Mouse (Mus musculus) ES-Bruce4 (cell line): Measurements from ENCODE around the gene Batf. TPM values are rescaled to one million over a fixed set of nuclear protein-coding genes. Genes with fewer than 3 reads are reported as not detected.
"Not testable (repeated sequence)": the region's sequence is repeated elsewhere in the genome, so short reads cannot be mapped to it uniquely, and the experiment has no call there.

Source experiments
- H3K27ac ChIP-seq: 2 replicates; pipeline ENCODE4 v1.5.1; 2012; ENCODE audit warnings: low read length, inconsistent platforms; ENCODE audit not compliant: insufficient read depth
- H3K27me3 ChIP-seq: 2 replicates; pipeline ENCODE4 v1.6.1; 2012; ENCODE audit warnings: mild to moderate bottlenecking, low read length, inconsistent platforms; ENCODE audit not compliant: control insufficient read depth, poor library complexity, insufficient read depth, severe bottlenecking
- H3K36me3 ChIP-seq: 2 replicates; pipeline ENCODE4 v1.6.1; 2012; ENCODE audit warnings: inconsistent platforms, mild to moderate bottlenecking, low read length, moderate library complexity; ENCODE audit not compliant: control insufficient read depth, poor library complexity, insufficient read depth, severe bottlenecking
- H3K4me1 ChIP-seq: one replicate; pipeline ENCODE4 v1.8.1; 2011; ENCODE audit warnings: low read length; ENCODE audit not compliant: control insufficient read depth, insufficient read depth
- H3K4me3 ChIP-seq: 2 replicates; pipeline ENCODE4 v1.5.1; 2011; ENCODE audit warnings: low read depth, mild to moderate bottlenecking, low read length
- H3K9ac ChIP-seq: 2 replicates; pipeline ENCODE4 v1.6.1; 2012; ENCODE audit warnings: low read depth, mild to moderate bottlenecking, inconsistent platforms; ENCODE audit not compliant: poor library complexity, severe bottlenecking
- H3K9me3 ChIP-seq: replicated peaks from 2 replicates; pipeline ENCODE4 v1.6.1; 2012; ENCODE audit warnings: mild to moderate bottlenecking, low read length, inconsistent platforms; ENCODE audit not compliant: control insufficient read depth, poor library complexity, insufficient read depth, severe bottlenecking
- CTCF ChIP-seq: IDR thresholded peaks from one replicate; pipeline ENCODE4 v1.8.1; 2011; ENCODE audit warnings: low read depth, low read length
- EP300 ChIP-seq: IDR thresholded peaks from 2 replicates; pipeline ENCODE4 v1.6.1; 2011; ENCODE audit warnings: low read depth, low read length; ENCODE audit not compliant: insufficient read depth
- POLR2A ChIP-seq: IDR thresholded peaks from one replicate; pipeline ENCODE4 v1.8.1; 2011; ENCODE audit warnings: low read length; ENCODE audit not compliant: insufficient read depth
- polyA plus RNA-seq: library from polyadenylated mRNA; stranded (reverse); fragments of >200 nt; gene quantifications from 2 replicates; pipeline ENCODE4 v1.2.4, GENCODE M21; 2011; ENCODE audit warnings: low read depth; ENCODE audit not compliant: missing spikeins, insufficient read depth, insufficient read length

Batf gene
- polyA plus RNA-seq, 1 experiment: 0.64 TPM

DNA sequence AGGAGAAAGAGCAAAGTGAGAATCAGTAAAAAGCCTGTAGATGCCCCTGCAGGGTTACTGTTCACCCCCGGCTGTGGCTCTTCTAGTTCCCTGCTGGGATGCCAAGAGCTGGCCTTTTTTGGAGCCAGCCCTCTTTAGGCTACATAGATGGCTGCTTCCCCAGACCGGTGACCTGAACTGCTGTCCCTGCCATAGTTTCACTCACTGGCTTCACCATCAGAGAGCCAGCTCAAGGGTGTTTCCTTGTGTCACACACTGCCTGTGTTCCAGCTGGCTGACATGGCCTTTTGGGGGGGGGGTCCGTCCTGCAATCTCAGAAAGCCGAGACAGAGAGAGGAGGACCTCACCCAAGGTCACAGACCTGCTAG is 44.9 kb upstream of the Batf start:
- Histone ChIP-seq H3K36me3 (no peaks in the 10 kb centered on the region), H3K4me1 (peaks cover 5% of the 10 kb centered on the region), H3K27me3 (no peaks in the 10 kb centered on the region), H3K4me3 (no peak overlapping the region), H3K9me3 (no peaks in the 10 kb centered on the region), H3K27ac (no peak overlapping the region), H3K9ac (no peak overlapping the region)
- TF ChIP-seq CTCF (no peak), POLR2A (no peak)

GRCm38 (mm10) chr12:85643735-85644134 is 42.7 kb upstream of the Batf start:
- Histone ChIP-seq H3K4me3 (no peak overlapping the region), H3K4me1 (peaks cover 5% of the 10 kb centered on the region), H3K36me3 (no peaks in the 10 kb centered on the region), H3K27ac (no peak overlapping the region), H3K9me3 (no peaks in the 10 kb centered on the region), H3K9ac (no peak overlapping the region), H3K27me3 (no peaks in the 10 kb centered on the region)
- no peak for TF ChIP-seq POLR2A
- TF ChIP-seq CTCF: no peak
- no peak for TF ChIP-seq EP300

GRCm38 (mm10) chr12:85645664-85646063 is 40.8 kb upstream of the Batf start:
- Histone ChIP-seq H3K4me3 (no peak overlapping the region), H3K27me3 (no peaks in the 10 kb centered on the region), H3K4me1 (peaks cover 5% of the 10 kb centered on the region), H3K9me3 (no peaks in the 10 kb centered on the region), H3K36me3 (no peaks in the 10 kb centered on the region), H3K9ac (no peak overlapping the region), H3K27ac (no peak overlapping the region)
- TF ChIP-seq CTCF (peak; percentile 67), POLR2A (no peak)

DNA sequence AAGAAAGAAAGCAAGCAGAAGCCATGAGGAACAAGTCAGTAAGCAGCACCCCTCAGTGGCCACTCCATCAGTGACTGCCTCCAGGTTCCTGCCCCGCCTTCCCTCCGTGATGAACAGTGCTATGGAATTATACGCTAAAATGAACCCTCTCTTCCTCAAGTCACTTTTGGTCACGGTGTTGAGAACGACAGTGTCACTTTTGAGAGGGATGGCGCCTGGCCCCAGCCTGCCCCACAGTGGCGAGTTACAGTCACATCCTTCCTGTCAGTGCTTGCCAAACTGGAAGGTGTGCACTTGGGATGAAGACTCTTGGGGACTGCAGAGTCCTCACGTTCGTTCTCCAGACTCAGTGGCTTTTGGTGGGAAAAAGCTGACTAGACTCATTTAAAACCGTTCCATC is 39.1 kb upstream of the Batf start:
- Histone ChIP-seq H3K27ac (no peak overlapping the region), H3K4me3 (no peak overlapping the region), H3K9me3 (peaks cover 7% of the 10 kb centered on the region; the same call in 1 of the 2 replicates), H3K27me3 (no peaks in the 10 kb centered on the region), H3K4me1 (peaks cover 5% of the 10 kb centered on the region), H3K9ac (no peak overlapping the region), H3K36me3 (no peaks in the 10 kb centered on the region)
- TF ChIP-seq CTCF (peak; percentile 68), POLR2A (no peak), EP300 (no peak)

DNA sequence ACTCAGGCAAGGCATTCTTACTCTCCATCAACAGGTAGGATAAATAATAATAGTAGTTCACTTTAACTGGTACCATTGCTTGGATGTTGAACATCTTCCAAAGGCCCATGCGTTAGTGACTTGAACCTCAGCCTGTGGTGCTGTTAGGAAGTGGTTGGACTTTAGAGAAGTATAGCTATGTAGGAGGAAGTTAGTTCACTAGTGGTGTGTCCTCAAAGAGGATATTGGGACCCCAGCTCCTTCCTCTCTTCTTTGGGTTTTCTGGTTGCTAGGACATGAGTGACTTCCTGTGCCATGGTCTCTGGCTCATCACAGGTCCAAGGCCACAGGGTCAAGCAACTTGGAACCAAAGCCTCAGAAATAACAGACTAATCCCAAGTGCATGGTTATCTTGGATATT is 38.5 kb upstream of the Batf start:
- peaks cover 7% of the 10 kb centered on the region; the same call in 1 of the 2 replicates for H3K9me3 ChIP-seq
- no peaks in the 10 kb centered on the region for H3K27me3 ChIP-seq
- H3K4me3 ChIP-seq: no peak overlapping the region
- peaks cover 5% of the 10 kb centered on the region for H3K4me1 ChIP-seq
- no peak overlapping the region for H3K27ac ChIP-seq
- no peak overlapping the region for H3K9ac ChIP-seq
- H3K36me3 ChIP-seq: no peaks in the 10 kb centered on the region
- TF ChIP-seq POLR2A (no peak), CTCF (no peak)

DNA sequence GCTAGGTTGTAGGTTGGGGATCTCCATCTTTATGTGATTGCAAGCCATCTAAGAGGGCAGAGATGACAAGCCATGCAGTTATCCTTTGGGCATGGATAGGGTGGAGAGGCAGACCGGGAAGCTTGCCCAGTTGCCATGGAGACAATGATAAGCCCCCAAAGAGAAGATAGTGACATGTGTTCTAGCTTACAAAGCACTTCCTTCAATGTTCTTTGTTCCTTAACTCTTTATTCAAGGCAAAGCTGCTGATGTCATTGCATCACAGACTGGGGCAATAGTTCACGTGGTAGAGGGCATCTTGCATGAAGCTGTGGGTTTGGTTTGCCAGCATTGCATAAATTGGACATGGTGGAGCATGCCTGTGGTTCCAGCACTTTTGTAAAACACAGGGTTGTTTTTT is 27.1 kb upstream of the Batf start:
- no peak overlapping the region for H3K27ac ChIP-seq
- no peaks in the 10 kb centered on the region for H3K9me3 ChIP-seq
- TF ChIP-seq EP300: no peak
- no peak for TF ChIP-seq POLR2A
- no peak for TF ChIP-seq CTCF
- H3K4me3 ChIP-seq: no peak overlapping the region
- no peaks in the 10 kb centered on the region for H3K27me3 ChIP-seq
- no peak overlapping the region for H3K9ac ChIP-seq
- no peaks in the 10 kb centered on the region for H3K4me1 ChIP-seq
- H3K36me3 ChIP-seq: no peaks in the 10 kb centered on the region

GRCm38 (mm10) chr12:85660855-85661254 is 25.6 kb upstream of the Batf start:
- TF ChIP-seq POLR2A (no peak), EP300 (no peak), CTCF (no peak)
- Histone ChIP-seq H3K4me3 (no peak overlapping the region), H3K36me3 (no peaks in the 10 kb centered on the region), H3K4me1 (no peaks in the 10 kb centered on the region), H3K27me3 (no peaks in the 10 kb centered on the region), H3K27ac (no peak overlapping the region), H3K9me3 (no peaks in the 10 kb centered on the region), H3K9ac (no peak overlapping the region)

DNA sequence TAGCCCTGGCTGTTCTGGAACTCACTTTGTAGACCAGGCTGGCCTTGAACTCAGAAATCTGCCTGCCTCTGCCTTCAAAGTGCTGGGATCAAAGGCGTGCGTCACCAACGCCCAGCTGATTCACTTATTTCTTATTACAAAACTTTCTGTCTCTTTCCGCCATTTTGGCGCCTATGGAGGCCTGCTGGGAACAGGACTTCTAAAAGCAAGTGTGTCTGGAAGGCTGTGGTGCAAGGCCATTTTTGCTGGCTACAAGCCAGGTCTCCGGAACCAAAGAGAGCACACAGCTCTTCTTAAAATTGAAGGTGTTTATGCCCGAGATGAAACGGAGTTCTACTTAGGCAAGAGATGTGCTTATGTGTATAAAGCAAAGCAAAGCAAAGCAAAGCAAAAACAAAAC is 24.2 kb upstream of the Batf start:
- H3K4me3 ChIP-seq, H3K36me3 ChIP-seq, H3K27me3 ChIP-seq: not testable (repeated sequence)

More for the DNA sequence above, 24.2 kb upstream of the Batf start:
- not testable (repeated sequence) for H3K9me3 ChIP-seq, H3K4me1 ChIP-seq, H3K9ac ChIP-seq, H3K27ac ChIP-seq
